Mouse (Mus musculus) cerebellum, adult 9-10 months (tissue): ENCODE results near the gene Tomm40l.

Source experiments
- DNase-seq: peaks from one replicate; pipeline ENCODE4 v3.0.0; 2022

Tomm40l gene

DNA sequence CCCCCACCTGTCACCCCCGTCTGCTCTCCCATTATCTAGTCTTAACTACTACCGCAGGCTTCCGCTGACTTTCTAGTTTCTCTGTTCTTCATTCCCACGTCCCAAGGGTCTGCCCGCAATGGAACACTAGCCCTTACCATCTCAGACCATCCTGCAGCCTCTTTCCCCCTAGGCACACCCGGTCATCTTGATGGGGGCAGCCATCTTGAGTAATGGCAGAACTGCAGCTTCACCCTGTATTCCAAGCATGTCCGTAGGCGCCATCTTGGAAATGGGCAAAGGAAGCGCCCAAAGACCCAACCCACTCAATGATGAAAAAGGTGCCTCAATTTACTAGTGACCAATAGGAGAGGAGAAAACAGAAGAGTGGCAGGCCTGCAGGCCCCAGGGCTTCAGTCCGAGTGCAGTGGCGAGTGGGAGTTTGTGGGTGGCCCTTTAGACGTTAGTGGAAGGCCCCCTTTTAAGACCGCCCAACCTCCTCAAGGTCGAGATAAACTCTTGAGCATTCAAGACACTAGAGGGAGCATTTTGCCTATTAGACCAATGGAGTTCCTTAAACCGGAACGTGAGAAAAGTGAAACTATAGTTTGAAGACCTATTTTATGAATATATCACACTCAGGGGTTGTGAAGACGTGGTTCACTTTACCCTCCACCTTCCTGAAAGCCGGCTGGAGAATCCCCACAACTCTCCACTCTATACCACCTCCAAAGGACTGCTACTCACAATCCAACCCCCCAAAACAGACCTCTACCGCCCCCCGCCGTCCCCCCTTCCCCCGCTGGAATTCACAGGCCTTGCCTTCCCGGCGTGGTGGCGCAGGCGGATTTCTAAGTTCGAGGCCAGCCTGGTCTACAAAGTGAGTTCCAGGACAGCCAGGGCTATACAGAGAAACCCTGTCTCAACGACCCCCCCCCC is at the start of gene Tomm40l:
Gene Tomm40l, minus strand, starts transcription at position 277 of the 918 bp plus-strand sequence.
- peak; percentile 99 for DNase-seq

DNA sequence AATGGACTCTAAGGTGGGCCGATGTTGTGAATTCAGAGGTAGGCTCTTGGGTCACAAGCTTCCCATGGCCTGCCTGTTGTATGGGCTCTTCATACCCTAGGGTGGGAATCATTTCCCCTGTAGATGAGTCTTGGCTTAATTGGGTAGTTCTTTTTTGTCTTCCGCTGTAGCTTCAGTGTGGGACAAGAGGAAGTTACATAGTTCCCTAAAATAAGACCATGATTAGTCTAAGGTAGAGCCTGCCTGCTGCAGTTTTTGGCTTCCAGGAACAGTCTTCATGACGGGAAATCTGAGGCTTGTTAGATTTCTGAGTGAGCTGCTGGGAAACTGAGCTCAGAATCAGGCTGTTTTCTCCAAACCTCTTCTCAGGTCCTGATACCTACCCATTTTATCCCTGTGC is 49.8 kb upstream of the Tomm40l start:
- DNase-seq: no peak

DNA sequence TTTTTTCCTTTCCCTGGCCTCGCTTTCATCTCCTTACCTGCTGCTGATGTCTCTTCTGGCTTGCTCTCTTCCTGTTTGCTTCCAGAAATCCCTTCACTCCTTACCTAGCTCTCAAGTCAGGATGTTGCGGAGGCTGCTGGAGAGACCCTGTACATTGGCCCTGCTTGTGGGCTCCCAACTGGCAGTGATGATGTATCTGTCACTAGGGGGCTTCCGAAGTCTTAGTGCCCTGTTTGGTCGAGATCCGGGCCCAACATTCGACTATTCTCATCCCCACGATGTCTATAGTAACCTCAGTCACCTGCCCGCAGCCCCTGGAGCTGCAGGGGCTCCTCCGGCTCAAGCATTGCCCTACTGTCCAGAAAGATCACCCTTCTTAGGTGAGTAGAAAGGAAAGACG is 49.3 kb upstream of the Tomm40l start:
- DNase-seq: no peak

DNA sequence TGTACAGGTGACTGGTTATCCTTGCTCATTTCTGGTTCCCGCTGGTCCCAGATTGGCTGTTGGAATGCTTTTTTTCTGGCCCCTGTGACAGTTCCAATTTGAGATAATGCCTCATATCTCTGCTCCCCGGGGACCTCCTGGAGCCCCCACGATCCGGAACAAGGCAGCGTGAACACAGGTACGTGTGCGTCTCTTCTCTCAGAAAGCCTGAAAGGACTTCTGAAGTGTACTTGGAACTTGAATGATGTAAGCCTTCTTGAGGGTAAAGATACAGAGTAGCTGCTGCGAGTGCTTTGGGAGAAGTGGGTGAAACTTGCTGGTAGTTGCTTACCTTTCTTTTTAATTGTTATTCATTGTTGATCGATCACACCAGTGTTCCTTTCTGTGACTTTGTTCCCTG is 48.9 kb upstream of the Tomm40l start:
- DNase-seq: no peak

DNA sequence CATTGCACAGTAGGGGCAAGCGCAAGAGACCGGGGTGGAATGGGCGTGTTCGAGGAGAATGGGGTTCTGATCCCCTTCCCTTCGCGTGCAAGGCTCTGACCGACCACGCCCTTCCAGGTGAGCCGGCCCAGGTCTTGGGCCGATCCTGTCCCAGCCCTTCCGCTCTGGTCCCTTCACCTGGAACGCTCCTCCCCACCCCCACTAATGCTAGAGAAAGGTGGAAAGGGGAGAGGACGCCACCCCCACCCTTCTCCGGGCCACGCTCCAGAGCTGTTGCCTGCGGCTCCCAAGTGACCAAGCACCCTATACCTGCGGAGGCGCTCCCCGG is 48.2 kb upstream of the Tomm40l start:
- no peak for DNase-seq

DNA sequence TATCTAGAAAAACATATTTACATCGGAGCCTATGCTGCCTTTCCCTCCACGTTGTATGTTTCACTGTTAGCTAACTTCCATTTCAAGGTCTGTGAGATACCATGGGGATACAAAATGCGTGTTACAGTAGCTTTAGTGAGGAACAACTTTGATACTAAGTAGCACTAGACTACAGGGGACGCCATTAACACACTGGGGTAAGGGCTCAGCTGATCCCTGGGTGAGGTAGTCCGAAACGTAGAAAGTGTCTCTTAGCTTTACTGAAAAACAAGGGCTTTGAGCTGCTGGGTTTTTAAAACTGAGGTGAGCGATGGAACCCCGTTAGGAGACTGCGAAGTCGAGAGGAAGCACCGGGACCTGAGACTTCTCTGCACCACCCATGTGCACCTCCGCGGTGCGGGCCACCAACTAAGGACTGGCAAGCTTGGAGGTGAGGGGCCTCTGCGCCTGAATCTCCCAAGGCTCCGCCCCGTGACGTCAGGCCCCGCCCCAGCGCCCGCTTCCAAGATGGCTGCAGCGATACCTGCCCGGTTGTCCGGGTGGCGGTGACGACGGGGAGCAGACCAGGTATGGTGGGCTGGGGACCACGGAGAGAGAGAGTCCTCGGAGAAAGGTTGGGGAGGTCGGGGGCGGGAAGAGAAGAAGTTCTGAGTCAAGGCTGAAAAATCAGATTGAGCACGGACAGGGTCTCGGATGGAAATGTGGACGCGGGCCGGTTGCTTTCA is 47.7 kb upstream of the Tomm40l start, which contains the start of gene B4galt3:
Gene B4galt3, plus strand, starts transcription at position 481 of the 725 bp plus-strand sequence.
- DNase-seq: peak; percentile 98

DNA sequence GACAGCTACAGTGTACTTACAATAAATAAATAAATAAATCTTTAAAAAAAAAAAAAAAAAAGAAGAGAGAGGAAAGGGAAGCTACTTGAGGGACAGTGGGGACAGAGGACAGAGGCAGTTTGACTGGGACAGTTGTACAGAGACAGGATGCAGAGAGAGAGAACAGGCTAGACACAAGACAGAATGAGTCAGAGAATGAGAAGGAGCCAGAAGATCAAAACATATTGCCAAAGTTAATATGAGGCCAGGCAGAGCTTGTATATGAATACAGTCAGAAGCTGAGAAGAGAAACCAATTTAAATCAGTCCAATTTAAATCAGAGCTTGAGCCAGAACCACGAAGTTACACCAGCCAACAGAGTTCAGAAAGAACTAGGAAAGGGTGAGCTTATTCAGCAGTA is 46.0 kb upstream of the Tomm40l start:
- no peak for DNase-seq

DNA sequence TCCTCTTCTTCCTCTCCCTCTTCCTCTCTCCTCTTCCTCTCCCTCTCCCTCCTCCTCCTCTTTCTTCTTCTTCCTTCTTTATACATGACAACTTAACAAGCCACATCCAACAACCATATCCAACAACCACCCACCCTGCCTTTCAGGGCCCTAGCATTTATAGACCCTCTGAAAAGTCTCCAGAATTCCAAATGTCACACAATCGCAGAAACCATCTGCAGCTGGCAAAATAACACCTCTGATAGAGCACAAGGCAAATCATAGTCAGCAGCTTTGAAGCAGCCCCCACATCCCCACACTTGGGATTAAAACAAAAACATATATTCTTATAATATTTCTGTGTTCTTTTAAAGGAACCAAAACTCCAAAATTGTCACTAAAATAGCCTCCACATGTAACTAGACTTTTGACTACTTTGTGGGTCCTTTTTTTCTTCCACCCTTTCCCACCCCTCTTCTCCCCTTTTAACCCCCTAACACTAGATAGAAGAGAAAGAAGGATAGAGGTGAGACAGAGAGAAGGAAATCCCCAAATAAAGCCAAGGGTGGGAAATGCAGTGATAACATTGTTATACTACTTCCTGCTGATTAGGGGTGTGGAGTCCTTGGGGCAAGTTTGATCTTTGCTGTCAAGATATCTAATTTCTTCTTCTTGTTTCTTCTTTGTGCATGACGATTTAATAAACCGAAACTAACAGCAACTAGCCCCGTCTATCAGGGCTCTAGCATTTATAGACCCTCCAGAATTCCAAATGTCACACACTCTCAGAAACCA is 43.8 kb upstream of the Tomm40l start:
- no peak for DNase-seq

DNA sequence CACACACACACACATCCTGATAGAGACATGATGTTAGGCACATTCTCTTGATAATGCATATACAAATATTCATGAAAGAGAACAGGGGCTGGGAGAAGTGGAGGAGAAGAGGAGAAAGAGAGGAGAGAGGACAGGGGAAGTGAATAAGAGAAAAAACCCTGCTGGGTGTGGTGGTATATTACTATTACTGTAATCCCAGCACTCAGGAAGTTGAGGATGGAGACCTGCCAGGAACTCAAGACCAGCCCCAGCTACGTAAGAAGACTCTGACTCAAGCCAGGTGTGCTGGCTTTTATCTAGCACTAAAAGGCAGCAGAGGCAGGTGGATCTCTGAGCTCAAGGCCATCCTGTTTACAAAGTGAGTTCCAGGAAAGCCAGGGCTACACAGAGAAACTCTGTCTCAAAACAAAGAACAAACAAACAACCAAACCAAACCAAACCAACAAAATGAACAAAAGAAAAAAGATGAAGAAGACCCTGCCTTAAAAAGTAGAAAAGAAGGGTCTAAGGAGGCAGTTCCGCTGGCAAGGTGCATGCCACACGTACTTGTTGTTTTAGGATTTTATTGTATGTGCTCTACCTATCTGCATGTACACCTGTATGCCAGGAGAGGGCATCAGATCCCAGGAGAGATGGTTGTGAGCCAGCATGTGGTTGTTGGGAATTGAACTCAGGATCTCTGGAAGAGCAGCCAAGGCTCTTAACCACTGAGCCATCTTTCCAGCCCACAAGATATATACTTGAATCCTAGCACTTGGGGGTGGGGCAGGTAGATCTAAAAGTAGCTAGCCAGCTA is 41.5 kb upstream of the Tomm40l start:
- no peak for DNase-seq

DNA sequence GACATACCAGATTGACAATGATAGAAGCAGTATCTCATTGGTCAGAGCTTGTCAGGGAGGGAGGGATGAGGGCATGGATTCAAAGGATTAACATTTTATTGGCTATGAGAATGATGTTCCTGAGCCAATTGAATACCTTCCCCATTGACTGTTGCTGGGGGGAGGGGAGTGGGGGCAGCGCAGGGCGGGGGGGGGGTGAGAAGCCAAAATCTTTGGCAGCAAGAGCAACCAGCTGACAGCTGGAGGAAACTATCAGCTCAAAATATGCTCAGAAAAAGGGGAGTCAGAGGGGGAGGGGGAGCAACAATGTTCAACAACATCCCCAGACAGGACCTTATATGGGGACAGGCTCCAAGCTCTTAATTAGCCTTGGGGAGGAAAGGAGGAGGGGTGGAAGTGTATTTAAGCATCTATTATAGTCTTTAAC is 40.9 kb upstream of the Tomm40l start:
- DNase-seq: no peak

DNA sequence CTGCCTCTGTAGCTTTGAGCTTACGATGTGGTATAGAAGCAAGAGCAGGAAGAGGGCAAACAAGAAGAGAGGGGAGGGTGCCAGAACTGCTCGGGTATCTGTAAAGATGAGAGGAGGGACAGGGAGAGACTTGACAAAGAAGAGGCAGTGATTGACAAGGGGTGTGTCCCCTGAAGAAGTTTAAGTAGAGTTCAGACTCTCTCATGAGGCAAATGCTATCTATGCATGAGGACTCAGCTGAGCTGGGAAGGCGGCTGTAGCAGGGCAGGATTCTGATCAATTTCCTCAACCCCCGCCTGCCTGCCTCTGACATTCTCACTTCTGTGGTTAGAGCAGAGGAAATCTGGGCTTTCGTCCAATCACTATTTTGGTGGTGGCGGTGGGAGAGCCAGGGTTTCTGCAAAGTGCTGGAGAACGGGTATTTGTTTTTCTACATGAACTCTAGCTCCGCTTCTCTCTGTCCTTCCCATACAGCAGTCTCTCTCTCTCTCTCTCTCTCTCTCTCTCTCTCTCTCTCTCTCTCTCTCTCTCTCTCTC is 40.3 kb upstream of the Tomm40l start:
- no peak for DNase-seq

DNA sequence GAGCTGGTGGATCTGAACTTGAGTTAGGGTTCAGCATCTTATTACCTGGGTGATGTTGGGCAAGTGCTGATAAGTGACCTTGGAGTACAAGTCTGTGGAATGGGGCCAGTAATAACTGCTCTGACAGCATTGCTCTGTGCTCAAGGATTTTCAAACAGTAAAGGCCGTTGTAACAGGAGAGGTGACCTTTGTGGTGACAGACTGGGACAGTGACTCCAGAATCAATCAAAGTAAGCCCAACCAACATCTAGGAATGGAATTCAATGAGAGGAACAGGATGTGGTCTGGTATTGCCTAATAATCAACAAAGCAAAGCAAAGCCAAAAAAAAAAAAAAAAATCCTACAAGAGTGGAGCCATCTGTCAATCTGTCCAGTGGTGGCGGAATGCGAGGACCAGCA is 38.0 kb upstream of the Tomm40l start:
- no peak for DNase-seq

DNA sequence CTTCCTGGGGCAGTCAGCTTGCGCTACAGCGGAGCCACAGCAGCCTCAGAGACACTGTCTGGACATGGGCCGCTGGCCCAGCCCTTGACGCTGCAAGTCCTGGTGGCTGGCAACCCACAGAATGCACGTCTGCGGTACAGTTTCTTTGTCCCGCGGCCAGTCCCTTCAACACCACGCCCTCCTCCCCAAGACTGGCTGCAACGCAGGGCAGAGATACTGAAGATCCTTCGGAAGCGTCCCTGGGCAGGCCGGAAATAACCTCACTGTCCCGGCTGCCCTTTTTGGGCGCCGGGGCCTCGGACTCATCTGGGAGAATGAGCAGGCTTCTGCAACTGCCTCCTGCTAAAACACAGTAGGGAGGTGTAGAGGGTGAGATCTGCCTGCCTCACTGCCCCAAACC is 36.6 kb upstream of the Tomm40l start:
- DNase-seq: no peak

DNA sequence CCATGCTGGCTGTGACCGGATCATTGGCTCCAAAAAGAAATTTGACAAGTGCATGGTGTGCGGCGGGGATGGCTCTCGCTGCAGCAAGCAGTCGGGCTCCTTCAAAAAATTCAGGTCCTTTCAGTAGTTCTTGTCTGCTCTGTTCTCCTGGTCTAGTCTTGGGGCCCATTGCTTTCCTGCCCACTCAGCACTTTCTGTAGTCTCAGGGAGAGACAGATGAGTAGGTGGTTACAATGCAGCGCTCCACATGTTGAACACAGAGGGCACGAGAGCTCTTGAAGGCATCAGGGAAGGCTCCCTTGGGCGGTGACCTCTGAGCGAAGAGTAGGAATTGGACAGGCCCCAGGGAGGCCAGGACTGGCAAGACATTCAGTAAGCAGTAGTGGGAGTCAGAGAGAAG is 35.5 kb upstream of the Tomm40l start:
- no peak for DNase-seq

DNA sequence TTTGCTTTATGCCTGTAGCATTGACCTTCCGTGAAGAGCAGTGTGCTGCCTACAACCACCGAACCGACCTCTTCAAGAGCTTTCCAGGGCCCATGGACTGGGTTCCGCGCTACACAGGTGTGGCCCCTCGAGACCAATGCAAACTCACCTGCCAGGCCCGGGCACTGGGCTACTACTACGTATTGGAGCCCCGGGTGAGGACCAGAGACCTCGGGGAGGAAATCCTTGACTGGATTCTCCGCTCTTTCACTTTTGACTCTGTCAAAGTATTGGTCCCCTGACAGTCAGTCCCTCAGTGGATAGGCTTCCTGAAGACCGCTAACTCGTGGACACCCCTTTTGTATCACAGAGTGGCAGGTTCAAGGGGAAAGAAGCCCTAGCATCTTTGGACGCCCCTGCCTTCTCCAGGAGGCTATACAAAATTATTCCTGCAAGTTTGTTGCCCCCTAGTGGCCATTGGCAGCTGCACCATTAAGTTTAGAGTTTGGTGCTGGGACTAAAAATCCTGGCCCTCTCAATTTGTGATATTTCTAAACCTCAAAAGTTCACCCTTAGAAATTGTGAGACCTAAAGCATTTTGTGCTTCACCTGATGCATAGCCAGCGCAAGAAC is 34.7 kb upstream of the Tomm40l start:
- DNase-seq: peak; percentile 72

DNA sequence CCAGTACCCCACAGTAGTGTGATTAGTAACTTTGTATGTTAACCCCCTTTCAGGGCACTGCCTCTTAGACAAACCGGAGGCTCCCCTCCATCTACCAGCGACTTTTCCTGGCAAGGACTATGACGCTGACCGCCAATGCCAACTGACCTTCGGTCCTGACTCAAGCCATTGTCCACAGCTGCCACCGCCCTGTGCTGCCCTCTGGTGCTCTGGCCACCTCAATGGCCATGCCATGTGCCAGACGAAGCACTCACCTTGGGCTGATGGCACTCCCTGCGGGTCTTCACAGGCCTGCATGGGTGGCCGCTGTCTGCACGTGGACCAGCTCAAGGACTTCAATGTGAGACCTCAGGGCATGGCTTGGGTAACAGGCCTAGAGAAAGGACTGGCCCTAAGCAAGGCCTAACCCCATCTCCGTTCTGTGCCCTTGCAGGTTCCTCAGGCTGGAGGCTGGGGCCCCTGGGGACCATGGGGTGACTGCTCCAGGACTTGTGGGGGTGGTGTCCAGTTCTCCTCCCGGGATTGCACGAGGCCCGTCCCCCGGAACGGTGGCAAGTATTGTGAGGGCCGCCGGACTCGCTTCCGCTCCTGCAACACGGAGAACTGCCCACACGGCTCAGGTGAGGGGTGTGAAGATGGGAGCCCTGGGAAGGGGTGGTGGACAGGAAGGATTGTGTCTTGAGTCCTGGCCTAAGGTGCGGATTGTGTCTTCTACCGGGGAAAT is 33.9 kb upstream of the Tomm40l start:
- DNase-seq: no peak

DNA sequence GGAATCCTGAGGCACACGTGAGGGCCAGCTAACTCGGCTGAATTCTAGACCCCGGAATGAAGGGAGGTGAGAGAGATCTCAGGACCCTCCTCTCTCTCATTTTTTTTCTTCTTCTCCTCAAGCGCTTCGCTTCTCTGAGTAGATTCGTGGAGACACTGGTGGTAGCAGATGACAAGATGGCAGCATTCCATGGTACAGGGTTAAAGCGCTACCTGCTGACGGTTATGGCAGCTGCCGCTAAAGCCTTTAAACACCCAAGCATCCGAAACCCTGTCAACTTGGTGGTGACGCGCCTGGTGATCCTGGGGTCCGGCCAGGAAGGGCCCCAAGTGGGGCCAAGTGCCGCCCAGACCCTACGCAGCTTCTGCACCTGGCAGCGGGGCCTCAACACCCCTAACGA is 30.1 kb upstream of the Tomm40l start:
- no peak for DNase-seq

DNA sequence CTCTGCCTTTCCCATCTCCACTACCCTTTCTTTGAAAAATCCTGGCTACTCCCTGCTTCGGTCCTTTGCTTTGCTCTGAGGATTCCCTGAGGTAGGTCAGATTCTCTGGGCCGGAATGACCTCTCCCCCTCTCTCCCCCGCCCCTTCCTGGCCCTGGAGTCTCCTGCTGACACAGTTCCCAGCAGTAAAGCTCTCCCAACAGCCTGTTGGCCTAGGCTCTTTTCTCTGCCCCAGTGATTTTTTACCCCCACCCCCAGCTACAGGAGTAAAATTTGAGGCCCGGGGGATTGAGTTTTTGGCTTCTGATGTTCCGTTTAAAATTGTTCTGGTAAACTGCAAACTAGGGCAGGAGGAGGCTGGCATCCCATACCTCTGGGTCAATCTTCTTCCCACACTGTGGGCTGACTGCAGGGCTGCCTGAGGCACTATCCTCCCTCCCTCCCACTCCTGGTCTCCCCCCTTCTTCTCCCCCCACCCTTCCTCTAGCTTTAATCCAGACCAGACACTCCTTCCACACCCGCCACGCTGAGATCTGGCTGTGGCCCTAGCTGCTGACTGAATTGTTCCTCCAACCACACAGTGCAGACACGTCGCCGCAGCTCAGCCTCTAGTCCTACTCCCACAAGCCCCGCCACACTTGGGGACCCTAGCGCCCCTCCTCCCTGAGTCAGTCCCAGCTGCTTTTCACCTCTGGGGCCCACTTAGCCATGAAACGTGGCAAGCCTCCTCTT is 29.4 kb upstream of the Tomm40l start:
- DNase-seq: no peak

DNA sequence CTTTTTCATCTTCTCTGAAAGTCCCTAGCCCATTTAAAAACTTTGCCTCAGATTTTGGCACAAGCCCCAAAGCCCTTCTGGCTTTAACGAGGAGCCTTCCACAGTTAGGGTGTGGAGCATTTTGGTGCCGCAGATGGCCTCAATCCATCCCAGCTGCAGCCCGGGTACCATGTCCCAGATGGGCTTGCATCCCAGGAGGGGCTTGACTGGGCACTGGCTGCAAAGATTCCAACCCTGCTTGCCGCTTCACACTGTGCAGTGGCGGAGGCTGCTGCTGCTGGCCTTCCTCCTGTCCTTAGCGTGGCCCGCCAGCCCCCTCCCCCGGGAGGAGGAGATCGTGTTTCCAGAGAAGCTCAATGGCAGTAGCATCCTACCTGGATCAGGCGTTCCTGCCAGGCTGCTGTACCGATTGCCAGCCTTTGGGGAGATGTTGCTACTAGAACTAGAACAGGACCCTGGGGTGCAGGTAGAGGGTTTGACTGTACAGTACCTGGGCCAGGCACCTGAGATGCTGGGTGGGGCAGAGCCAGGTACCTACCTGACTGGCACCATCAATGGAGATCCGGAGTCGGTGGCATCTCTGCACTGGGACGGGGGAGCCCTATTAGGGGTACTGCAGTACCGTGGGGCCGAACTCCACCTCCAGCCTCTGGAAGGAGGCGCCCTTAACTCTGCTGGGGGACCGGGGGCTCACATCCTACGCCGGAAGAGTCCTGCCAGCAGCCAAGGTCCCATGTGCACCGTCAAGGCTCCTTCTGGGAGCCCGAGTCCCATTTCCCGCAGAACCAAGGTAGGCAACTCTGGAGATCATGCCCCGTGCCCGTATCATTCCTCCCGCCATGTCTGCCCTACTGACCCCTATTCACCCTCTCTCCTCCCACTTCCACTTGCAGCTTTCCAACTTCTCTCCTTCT is 28.6 kb upstream of the Tomm40l start, which contains the start of gene Ndufs2:
Gene Ndufs2, minus strand, starts transcription at position 709 of the 914 bp plus-strand sequence.
- DNase-seq: no peak
